Mouse (Mus musculus) heart, postnatal 0 days (tissue): ENCODE results near the gene 6430571L13Rik.

ENCODE experiments used
- CTCF ChIP-seq: IDR thresholded peaks from 2 replicates; pipeline ENCODE4 v1.5.1; 2016; ENCODE audit warnings: antibody characterized with exemption, control low read depth, low read depth
- EP300 ChIP-seq: IDR thresholded peaks from 2 replicates; pipeline ENCODE4 v1.6.1; 2016; ENCODE audit warnings: antibody characterized with exemption, low read depth

DNA sequence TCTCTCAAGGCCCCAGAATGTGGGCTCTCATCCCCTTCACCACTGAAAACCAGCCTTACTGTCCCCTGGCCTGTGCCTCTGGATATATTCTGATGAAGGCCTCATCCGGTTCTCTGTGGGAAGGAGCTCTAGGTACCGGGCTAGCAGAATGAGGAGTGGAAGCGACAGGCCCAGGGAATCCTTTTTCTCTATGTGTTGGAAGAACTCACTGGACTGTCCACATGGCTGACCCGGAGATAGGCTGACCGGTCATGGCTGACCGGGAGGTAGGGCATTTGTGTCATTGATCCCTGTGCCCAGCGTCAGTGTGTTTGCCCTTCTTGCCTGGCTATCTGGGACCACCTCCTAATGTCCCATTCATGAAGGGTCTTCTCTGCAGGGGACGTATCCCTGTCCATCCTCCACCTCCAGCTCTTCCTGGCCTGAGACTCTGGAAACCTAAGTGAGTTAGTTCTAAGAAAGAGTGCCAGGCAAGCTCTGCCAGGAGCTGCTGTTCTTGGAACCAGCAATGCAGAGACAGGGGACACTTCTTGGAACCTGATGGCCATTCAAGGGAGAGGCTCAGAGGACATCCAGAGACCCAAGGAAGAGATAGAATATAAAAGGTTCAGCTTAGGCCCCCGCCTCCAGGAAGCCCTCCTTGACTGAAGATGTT is 31.9 kb upstream of the 6430571L13Rik start:
- TF ChIP-seq CTCF (no peak), EP300 (no peak)
